Mouse (Mus musculus) frontal cortex, postnatal 10 days (tissue): Measurements from ENCODE around the gene Fam178b.

Experiments used
- DNase-seq, 2 experiments: peaks; one replicate each; pipeline ENCODE4 v3.0.0; 2022; ENCODE audit warnings: low spot score in 2 of 2, mixed read lengths in 1 of 2

The Fam178b gene

DNA sequence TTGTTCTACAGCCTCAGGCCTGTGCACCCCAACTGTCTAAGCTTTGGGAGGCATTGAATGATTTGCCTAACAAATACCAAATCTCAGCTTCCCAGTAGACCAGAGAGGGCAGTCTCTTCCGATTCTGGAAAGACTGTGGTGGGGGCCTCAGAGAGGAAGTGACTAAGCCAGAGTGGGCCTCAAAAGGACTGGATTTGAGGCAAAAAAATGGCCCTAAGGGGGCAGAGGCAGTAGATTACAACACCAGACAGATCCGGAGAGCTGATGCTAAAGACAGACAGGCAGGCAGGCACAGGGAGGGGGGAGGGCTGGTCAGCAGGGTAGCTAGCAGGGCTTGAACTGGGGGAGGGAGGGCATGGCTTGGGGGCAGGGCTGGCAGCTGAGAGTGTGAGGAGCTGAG is 116.6 kb downstream of the Fam178b start:
- no peak for DNase-seq

DNA sequence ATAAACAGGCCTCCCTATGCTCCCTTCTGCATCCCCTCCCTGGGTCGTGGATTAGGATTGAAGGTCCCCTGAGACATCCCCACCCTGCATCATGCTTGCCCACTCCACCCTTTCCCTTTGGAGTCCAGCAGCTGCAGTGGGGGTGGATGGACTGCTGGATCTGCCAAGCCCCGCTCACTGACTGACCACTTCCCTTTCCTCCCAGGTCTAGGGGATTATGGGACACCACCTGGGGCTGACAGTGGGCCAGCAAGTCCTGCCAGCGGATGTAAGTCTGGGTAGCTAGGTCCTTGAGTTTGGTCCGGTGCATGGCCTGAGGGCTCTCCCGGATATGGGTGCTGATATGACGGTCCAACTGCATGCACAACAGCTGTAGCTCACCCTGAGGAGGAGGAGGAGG is 118.9 kb downstream of the Fam178b start:
- no peak for DNase-seq

DNA sequence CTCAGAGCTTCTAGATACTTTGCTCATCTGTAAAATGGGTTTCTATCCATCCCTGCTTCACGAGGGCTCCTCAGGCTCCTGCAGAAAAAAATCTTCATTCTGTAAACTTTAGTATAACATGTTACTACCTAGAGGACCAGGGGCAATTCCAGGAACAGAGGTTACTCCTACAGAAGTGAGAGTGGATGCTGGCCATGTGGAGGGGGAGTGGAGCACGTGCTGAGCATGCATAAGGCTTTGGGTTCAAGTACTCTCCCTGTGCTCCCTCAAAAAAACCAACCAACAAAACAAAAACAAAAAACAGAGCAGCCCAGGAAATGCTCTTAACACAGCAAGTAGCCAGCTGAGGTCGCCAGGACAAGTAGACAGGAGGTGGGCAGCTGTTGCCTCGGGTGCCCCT is 119.4 kb downstream of the Fam178b start:
- no peak for DNase-seq

DNA sequence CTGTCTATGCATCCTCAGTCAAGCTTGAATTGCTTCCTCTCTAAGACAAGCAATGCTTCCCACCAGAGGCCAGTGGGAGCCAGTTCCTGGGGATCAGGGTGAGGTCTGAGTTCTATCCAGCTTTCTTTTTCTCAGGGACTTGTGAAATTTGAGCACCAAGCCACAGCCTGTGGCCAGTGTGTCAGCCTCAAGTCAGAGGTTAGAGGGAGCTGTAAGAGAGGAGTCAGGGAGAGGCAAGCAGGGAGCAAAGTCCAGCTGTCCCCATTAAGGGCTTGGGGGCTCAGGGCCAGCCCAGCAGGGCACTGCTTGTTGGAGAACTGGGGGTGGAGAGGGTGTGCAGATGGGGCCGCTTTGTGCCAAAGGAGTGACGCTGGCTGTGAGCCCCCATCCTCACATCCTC is 119.8 kb downstream of the Fam178b start:
- no peak for DNase-seq

DNA sequence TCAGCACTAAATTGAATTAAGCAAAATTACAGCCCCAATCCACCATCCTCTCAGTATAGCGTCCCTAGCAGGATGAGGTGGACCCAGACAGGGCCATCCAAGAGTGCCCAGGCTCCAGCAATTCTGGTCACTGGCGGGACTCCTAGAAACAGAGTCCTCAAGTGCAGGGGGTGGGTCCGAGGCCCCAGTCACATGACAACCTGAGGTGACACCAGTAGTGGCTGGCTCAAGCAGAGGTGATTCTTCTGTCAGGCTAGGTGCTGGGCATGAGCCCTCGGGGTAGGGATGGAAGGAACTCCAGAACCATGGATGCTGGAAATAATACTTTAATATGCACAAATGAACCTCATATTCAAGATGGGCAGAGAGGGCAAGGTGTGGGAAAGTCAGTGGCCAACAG is 120.6 kb downstream of the Fam178b start:
- no peak for DNase-seq

DNA sequence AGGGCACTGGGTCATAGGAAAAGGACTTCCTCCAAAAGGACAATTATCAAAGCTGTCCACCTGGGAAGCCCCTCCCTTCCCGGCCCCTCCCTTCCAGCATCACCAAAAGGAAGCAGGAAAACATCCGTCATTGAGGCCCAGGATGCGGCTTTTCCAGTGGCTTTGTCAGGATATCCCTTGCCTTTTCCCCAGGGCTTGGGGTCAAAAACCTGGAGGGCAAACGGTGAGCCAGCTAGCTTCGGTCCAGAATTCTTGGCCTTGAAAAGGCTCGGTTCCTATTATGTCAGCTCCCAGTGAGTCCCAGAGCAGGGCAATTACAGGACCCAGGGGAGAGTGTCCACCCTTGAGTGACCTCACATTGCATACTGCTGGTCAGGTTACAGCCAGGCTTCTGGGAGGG is 122.1 kb downstream of the Fam178b start:
- DNase-seq, result no peak

DNA sequence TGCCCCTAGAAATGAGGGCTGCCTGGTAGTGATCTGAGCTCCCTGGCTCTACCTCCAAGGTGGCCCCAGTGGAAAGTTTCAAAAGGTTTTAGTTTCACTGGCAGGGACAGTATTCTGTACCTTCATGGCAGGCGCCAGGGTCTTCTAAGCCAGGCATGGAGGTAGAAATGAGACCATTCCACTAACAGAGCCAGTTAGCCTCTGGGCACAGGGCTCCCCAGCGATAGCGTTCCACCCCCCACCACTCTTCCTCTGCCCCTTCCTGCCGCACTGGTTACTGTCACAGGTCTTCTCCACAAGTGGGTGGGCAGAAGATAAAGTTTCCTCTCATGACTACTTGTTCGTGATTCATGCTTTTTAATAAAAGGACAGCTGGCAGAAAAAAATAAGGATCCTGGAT is 123.1 kb downstream of the Fam178b start:
- DNase-seq, result no peak

DNA sequence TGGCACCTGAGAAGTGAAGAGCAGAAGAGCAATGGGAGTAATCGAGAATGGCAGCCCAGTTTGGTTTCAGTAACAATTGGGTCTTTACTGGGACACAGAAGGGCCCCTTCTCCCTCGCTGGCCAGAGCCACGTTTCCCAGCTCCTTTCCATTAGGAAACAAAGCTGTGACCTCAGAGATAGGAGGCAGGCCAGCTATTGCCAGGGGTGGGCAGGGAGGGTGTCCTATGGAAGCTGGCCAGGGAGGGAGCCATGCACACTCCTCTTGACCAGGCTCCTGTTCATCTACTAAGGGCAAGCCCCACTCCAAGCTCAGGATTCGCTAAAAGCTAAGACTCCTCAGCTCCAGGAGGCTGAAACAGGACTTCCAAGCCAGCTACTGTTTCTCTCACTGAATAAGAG is 123.7 kb downstream of the Fam178b start:
- no peak for DNase-seq

DNA sequence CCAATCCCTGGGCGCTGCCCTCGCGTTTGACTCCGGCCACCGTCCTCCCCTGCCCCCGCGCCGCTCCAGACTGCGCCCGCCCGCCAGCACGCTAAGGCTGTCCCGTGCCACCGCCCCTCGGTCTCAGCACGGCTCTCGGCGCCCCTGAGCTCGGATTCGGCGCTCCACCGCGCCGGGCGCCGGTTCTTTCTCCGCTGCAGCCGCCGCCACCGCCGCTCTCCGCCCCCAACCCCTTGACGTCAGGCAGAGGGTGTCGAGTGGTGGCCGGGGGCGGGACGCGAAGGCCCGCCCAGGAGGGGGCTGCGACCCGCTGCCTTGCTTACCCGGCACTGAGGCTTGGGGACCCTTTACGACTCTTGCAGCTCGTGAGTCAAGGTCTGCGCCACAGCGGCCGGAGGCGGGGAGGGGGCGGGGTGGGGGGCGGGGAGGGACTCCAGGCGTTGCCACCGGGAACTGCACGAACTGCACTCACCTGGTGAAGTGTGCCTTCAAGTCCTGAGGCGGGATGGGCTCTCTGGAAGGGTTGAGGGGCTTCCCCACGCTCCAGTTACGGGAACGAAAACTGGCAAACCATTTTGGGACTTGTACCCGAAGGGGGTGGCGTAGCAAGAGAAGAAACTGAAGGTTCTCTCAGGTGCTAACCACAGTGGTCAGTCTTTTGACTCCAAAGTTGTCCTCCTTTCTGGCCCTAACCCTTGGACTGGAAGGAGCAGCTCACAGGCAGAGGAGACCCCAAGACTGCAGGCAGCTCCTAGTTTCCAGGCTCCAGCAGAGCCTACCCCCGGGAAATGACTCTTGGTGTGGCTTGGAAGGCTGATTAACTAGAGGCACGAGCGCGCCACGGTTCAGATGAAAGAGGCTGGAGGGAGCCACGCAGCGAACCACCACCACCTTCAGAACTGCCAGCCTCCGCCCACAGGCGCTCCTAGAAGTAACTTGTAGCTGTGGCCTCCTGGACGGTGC is 124.7 kb downstream of the Fam178b start, which contains the start of gene Sema4c:
TSS of gene Sema4c (minus strand) at position 319 of the 963 bp plus-strand sequence.
- peak; percentile 62 to 79 for DNase-seq

DNA sequence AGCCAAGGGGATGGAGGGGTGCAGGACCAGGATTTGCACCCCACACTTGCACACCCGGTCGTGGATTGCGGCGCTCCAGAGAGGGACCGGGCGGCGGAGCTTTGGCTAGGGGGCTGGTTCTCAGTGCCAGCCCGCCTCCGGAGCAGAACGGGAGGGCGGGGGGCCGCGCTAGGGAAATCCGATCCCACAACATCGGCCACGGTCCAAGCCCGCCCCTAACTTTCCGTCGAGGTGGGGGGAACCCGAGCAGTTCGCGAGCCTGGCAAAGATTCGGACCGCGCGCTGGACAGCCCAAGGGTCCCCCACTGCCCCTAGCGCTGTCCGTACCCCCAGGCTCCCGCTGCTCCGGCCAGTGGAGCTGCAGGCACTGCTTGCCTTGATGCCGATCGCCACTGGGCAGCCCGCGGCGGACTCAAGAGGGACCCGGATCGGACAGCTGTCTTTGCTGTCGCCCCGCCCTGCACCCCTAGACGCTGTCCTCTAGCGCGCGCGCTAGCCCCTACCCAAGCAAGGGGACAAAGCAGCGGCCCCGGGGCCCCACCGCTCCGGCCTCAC is 125.4 kb downstream of the Fam178b start:
- DNase-seq, result peak in 1 of 2 experiments; percentile 81

DNA sequence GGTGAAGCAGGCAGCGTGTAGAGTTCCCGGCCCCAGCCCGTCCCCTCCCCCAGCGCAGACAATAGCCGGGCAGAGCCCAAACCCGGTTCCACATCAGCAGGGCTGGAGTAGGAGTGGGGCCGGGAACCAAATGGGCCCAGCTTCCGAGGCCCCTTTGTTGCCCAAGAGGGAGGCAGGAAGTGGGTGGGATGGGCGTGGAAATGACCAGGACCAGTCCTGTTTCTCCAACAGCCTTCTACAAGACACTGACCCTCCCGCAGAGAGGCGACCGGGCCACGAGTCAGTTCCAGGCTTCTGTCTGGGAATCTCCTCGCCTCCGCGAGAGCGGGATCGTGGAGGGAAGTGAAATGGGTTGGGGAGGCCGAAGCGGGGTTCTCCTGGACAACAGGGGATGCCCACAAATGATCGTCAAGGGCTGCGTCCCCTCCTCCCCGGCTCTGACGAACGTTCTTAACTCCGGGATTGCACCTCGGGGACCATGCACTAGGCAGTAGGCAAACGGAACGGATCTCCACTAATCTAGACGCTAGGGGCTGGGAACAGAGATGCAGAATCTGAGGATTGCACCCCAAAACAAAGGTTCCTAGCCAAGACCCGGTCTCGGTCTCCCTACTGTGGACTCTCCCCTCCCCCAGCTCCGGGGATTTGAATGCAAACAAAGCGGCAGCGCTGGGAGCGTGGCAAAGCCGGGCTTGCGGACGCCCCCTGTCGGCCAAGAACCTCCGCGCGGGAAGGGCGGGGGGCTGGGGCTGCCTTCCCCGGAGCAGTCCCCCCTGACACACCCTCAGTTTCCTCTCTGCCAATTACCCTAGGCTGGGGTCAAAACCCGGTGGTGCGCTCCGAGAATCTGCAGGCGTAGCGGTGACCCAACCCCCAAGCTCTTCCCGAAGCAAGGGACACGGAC is 126.2 kb downstream of the Fam178b start:
- peak; percentile 89 to 93 for DNase-seq

DNA sequence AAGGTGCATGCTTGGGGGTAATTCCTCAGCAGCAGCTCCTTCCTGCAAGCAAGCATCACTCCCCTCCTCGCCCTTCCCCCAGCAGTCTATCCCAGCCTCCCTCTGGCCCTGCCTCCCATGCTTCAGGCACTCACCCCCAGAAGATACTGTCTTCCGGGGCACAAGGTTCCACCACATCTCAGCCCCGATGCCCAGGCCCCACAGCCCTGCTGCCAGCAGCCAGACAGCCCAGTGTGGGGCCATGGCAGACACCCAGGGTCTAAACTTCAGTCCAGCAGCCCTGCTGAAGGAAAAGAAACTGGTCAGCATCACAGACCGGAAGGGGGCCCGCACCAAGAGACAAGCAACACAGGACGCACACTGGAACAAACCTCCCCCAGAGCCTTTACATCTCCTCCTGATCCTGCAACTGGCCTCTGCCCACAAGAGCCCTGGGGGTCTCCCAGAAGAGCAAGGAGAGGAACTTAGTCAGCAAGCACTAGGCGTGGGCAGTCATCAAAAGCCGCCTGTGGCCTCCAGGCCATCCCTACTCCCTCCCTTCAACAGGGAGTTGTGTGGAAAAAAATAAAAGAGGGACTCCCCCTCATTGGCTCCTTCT is 127.1 kb downstream of the Fam178b start:
- no peak for DNase-seq

DNA sequence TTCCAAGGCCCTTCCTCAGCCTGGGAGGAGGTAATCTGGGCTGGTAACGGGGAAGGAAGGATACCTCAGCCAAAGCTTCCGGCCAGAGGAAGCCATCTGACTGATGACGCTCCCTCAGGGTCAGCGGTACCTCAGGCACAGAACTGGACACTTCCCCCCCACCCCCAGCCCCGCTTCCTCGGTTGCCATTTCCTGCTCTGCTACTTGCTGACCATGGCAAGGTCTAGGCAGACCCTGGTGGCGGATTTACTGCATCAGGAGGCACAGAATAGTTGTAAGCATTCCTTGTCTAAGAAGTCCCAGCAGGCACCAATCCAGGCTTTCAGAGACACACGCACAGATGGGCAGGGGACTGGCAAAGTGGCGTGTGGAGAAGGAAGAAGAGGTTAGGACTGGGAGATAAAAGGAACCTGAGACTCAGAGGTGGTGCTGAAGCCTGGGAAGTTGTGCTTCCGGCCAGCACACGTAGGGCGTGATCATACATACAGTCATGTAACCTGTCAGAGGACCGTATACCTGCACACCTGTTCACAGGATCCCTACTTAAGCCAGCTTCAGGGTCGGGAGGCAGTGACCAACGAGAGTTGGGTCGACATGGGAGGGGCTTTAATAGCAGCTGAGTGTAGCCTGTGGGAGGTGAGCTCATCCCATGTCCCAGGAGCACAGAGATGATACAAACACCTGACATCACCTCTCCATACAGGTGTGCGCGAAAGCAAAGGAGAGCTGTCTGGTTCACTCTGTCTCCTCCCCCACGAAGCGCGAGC is 128.2 kb downstream of the Fam178b start:
- no peak for DNase-seq

DNA sequence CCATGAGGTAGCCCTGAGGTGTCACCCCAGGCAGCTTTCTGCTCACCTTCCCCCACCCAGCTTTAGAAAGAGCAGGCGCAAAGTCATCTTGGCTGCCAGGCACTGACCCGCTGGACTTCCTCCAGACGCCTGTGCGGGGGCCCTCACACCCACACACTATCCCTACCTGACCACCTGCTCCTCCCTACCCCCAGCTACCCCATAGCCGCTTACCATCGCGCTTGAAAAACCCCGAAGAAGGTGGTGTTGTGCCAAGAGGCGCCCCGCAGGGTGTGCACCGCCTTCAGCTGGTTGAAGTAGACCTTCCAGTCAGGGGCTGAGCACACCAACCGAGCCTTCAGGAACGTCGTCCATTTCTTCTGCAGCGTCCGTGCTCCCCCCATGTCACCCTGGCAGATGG is 130.5 kb downstream of the Fam178b start:
- no peak for DNase-seq

DNA sequence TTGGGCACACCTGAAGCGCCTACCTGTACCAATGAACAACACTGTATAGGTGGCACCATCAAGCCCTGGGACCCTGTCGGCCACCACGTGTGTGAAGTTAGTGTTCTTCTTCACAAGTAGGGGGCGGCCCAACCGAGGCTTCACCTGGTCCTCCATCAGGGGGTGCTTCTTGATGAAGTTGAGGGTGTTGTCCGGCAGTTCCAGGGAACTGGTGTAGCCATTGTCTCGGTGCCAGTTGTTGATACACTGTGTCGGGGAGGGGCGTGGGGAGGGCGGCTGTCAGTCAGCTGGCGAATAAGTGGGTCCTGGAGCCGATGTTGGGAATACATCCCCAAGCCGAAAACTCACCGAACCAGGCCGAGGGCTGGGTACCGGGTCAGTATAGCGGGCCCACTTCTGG is 131.1 kb downstream of the Fam178b start:
- no peak for DNase-seq

DNA sequence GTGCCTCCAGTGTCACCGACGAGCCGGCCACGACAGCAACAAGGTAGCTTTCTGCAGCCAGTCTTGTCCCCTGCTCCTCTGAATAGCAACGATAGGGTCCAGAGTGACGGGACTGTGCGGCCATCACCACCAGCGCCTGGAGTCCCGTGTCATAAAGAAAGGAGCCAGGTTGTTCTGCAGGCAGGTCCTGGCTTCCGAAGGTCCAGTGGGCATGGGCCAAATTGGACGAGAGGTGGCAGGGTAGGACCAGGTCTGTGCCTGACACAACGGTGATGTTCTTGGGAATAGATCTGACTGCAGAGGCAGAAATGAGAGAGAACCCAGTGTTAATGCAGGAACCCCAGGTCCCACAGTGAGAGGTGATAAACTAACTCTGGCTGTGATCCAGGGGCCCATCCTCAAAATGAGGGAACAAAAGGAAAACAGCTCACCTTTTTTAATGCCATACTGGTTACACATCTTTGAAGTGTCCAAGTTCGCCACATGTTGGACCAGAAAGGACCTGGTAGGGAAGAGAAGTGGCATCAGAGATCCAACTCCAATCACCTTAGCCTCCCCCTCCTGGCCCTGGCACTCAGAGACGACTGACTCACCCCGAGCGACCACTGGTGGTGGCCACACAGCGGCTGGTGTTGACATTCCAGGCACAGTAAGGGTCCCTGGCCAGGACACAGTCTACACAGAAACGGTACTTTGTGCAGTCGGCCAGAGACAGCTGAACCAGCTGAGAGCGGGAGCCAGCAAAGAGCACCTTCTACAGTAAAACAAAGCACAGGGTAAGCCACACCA is 132.7 kb downstream of the Fam178b start:
- DNase-seq, result no peak

DNA sequence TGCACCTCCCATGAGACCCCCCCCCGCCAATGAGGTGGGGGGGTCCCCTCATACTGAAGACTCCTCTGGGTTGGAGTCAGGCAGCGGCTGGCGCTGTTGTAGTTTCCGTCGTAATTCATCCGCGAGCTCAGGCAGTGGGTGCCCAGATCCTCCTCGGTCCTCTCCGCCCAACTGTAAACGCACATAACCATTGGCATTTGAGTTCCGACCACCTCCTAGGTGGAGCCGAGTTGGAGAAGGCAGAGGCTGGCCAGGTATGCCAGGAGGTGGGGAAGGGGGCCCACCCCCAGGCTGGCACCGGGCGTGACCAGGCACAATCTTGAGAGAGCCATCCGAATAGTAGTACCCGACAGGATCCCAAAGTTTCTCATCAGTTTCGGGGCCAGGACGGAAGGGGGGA is 133.5 kb downstream of the Fam178b start:
- DNase-seq, result no peak

DNA sequence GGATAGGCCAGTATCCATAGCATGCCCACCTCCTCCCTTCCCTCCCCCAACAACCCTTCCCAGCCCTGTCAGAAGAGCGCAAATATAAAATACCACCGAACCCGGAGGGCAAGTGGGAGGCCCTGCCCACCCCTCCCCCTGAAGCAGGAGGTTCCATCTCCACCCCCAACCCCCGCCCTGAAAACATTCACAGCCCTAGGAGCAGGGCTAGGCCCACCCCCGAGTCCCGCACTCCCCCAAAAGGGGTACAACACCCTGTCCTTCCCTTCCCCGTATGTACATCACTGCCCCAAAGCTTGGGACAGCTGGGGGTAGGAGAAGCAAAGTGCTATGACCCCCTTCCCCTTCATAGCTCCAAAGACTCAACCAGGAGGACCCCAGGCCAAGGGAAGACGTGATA is 134.2 kb downstream of the Fam178b start:
- no peak for DNase-seq

DNA sequence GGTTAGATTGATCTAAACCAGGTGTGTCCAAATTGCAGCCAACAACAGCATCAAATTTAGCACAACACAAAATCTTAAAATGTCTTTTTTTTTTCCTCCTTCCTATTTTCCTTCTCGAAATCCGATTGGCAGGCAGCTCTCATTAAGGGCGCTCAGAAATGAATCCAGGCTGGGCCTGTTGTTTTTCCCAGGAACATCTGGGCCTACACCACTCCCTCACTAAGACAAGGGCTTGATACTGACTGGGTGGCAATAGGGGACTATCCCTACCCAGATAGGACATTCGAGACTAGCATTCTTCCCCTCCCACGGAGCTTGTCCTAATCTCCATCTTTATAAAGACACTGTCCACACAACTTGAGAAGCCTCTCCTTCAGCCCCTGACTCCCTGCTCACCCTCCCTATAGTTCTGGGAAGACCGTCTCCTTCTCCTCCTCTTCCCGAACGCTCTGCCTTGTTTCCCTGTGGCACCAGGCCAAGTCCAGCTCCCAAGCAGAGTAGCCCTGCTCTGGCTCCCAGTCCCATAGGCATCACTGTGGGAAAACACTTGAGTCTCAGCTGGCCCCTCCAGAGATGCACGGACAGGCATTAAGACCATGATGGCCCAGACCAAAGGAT is 134.9 kb downstream of the Fam178b start:
- DNase-seq, result no peak
